Mouse (Mus musculus): ENCODE measurements around the gene Rbm19. TPM values are rescaled to one million over a fixed set of nuclear protein-coding genes. Genes with fewer than 3 reads are reported as not detected.

Gene Rbm19
- polyA plus RNA-seq, 1 experiment from 2014 or later = 17.8 TPM

- Histone ChIP-seq H3K4me2 (no peak overlapping the region), H3K27me3 (no peaks in the 10 kb centered on the region), H3K27ac (peak overlapping the region; percentile 44), H3K9ac (0 out of 2 replicates have a peak overlapping the region, but pooled peaks have one; percentile 37), H3K4me1 (peaks cover 60% of the 10 kb centered on the region), H3K36me3 (ENCODE audit: poor library complexity, severe bottlenecking) (no peaks in the 10 kb centered on the region), H3K9me3 (replicated peaks) (no peaks in the 10 kb centered on the region), H3K4me3 (no peak overlapping the region)
- 55% methylated on average over 14 of the region's 14 CpGs for WGBS
- ATAC-seq = no peak
Measured at GRCm38 (mm10) chr5:120190001-120190582, 73.8 kb downstream of the Rbm19 start.

- Histone ChIP-seq H3K4me3 (no peak overlapping the region), H3K36me3 (ENCODE audit: poor library complexity, severe bottlenecking) (no peaks in the 10 kb centered on the region), H3K27me3 (no peaks in the 10 kb centered on the region), H3K9ac (no peak overlapping the region), H3K9me3 (replicated peaks) (no peaks in the 10 kb centered on the region), H3K4me2 (no peak overlapping the region), H3K27ac (no peak overlapping the region; the same call in 1 of the 2 replicates), H3K4me1 (peaks cover 76% of the 10 kb centered on the region)
- ATAC-seq = no peak
- WGBS = 91% methylated on average over 9 of the region's 9 CpGs
Measured at GRCm38 (mm10) chr5:120191620-120192019, 75.4 kb downstream of the Rbm19 start.

- no peaks in the 10 kb centered on the region for H3K9me3 ChIP-seq (replicated peaks)
- ATAC-seq = peak; percentile 77
- peak overlapping the region; percentile 27; the same call in 1 of the 2 replicates for H3K9ac ChIP-seq
- peak overlapping the region; percentile 23 for H3K4me2 ChIP-seq
- H3K27ac ChIP-seq = peak overlapping the region; percentile 87
- no peak overlapping the region for H3K4me3 ChIP-seq
- 40% methylated on average over 16 of the region's 16 CpGs for WGBS
- H3K27me3 ChIP-seq = no peaks in the 10 kb centered on the region
- H3K36me3 ChIP-seq (ENCODE audit: poor library complexity, severe bottlenecking) = peaks cover 15% of the 10 kb centered on the region
- H3K4me1 ChIP-seq = peaks cover 70% of the 10 kb centered on the region
Measured at GRCm38 (mm10) chr5:120194309-120194941, 78.2 kb downstream of the Rbm19 start.

- Histone ChIP-seq H3K27me3 (no peaks in the 10 kb centered on the region), H3K9ac (peak overlapping the region; percentile 37), H3K9me3 (replicated peaks) (no peaks in the 10 kb centered on the region), H3K4me1 (peaks cover 65% of the 10 kb centered on the region), H3K4me2 (peak overlapping the region; percentile 23), H3K27ac (peak overlapping the region; percentile 87), H3K36me3 (ENCODE audit: poor library complexity, severe bottlenecking) (peaks cover 21% of the 10 kb centered on the region), H3K4me3 (no peak overlapping the region)
- peak; percentile 60 for ATAC-seq
- 25% methylated on average over 13 of the region's 13 CpGs for WGBS
Measured at GRCm38 (mm10) chr5:120194948-120195347, 78.7 kb downstream of the Rbm19 start.

- no peak for ATAC-seq
- H3K9me3 ChIP-seq (replicated peaks) = no peaks in the 10 kb centered on the region
- H3K4me2 ChIP-seq = no peak overlapping the region
- H3K4me1 ChIP-seq = peaks cover 54% of the 10 kb centered on the region
- no peak overlapping the region for H3K27ac ChIP-seq
- no peaks in the 10 kb centered on the region for H3K27me3 ChIP-seq
- no peak overlapping the region for H3K9ac ChIP-seq
- 82% methylated on average over 9 of the region's 9 CpGs for WGBS
- H3K36me3 ChIP-seq (ENCODE audit: poor library complexity, severe bottlenecking) = peaks cover 25% of the 10 kb centered on the region
- H3K4me3 ChIP-seq = no peak overlapping the region
Measured at GRCm38 (mm10) chr5:120196879-120197278, 80.6 kb downstream of the Rbm19 start.

- Histone ChIP-seq H3K36me3 (ENCODE audit: poor library complexity, severe bottlenecking) (peaks cover 25% of the 10 kb centered on the region), H3K27me3 (no peaks in the 10 kb centered on the region), H3K4me3 (no peak overlapping the region), H3K27ac (peak overlapping the region; percentile 14; the same call in 1 of the 2 replicates), H3K4me1 (peaks cover 48% of the 10 kb centered on the region), H3K9ac (no peak overlapping the region), H3K9me3 (replicated peaks) (no peaks in the 10 kb centered on the region), H3K4me2 (no peak overlapping the region)
- no peak for ATAC-seq
- 82% methylated on average over 10 of the region's 10 CpGs for WGBS
Measured at GRCm38 (mm10) chr5:120197813-120198387, 81.6 kb downstream of the Rbm19 start.

GRCm38 (mm10) chr5:120199865-120200264 lies 83.6 kb downstream of the Rbm19 start:
- H3K4me2 ChIP-seq = no peak overlapping the region
- H3K4me3 ChIP-seq = no peak overlapping the region
- peaks cover 25% of the 10 kb centered on the region for H3K36me3 ChIP-seq (ENCODE audit: poor library complexity, severe bottlenecking)
- no peak for ATAC-seq
- WGBS = 89% methylated on average over 7 of the region's 7 CpGs
- H3K4me1 ChIP-seq = peaks cover 28% of the 10 kb centered on the region
- H3K9ac ChIP-seq = no peak overlapping the region
- no peaks in the 10 kb centered on the region for H3K9me3 ChIP-seq (replicated peaks)
- no peak overlapping the region for H3K27ac ChIP-seq
- no peaks in the 10 kb centered on the region for H3K27me3 ChIP-seq

GRCm38 (mm10) chr5:120204316-120204715 lies 88.1 kb downstream of the Rbm19 start:
- ATAC-seq = no peak
- Histone ChIP-seq H3K27me3 (peaks cover 4% of the 10 kb centered on the region), H3K4me1 (peaks cover 34% of the 10 kb centered on the region), H3K36me3 (ENCODE audit: poor library complexity, severe bottlenecking) (peaks cover 10% of the 10 kb centered on the region), H3K4me2 (no peak overlapping the region), H3K4me3 (no peak overlapping the region), H3K9me3 (replicated peaks) (no peaks in the 10 kb centered on the region), H3K9ac (no peak overlapping the region), H3K27ac (no peak overlapping the region)
- WGBS = 84% methylated on average over 3 of the region's 3 CpGs

GRCm38 (mm10) chr5:120206313-120206943 lies 90.2 kb downstream of the Rbm19 start:
- 22% methylated on average over 12 of the region's 12 CpGs for WGBS

GRCm38 (mm10) chr5:120207492-120207891 lies 91.2 kb downstream of the Rbm19 start:
- Histone ChIP-seq H3K36me3 (ENCODE audit: poor library complexity, severe bottlenecking) (no peaks in the 10 kb centered on the region), H3K4me1 (peaks cover 52% of the 10 kb centered on the region), H3K27me3 (peaks cover 13% of the 10 kb centered on the region), H3K9me3 (replicated peaks) (no peaks in the 10 kb centered on the region), H3K4me2 (no peak overlapping the region), H3K9ac (no peak overlapping the region), H3K27ac (no peak overlapping the region), H3K4me3 (no peak overlapping the region)
- 73% methylated on average over 4 of the region's 4 CpGs for WGBS
- ATAC-seq = no peak

More at GRCm38 (mm10) chr5:120206313-120206943, 90.2 kb downstream of the Rbm19 start:
- Histone ChIP-seq H3K9ac (peak overlapping the region; percentile 34; the same call in 1 of the 2 replicates), H3K4me3 (no peak overlapping the region), H3K9me3 (replicated peaks) (no peaks in the 10 kb centered on the region), H3K27me3 (peaks cover 13% of the 10 kb centered on the region), H3K27ac (peak overlapping the region; percentile 74), H3K4me1 (peaks cover 50% of the 10 kb centered on the region), H3K4me2 (peak overlapping the region; percentile 16; the same call in 1 of the 2 replicates), H3K36me3 (ENCODE audit: poor library complexity, severe bottlenecking) (no peaks in the 10 kb centered on the region)
- peak; percentile 72 for ATAC-seq

GRCm38 (mm10) chr5:120210668-120211067 lies 94.4 kb downstream of the Rbm19 start:
- H3K4me3 ChIP-seq = no peak overlapping the region
- H3K4me2 ChIP-seq = peak overlapping the region; percentile 52
- H3K36me3 ChIP-seq (ENCODE audit: poor library complexity, severe bottlenecking) = no peaks in the 10 kb centered on the region
- peak overlapping the region; percentile 40 for H3K27ac ChIP-seq
- peaks cover 13% of the 10 kb centered on the region for H3K27me3 ChIP-seq
- WGBS = under 1% methylated on average over 11 of the region's 11 CpGs
- no peaks in the 10 kb centered on the region for H3K9me3 ChIP-seq (replicated peaks)
- peaks cover 51% of the 10 kb centered on the region for H3K4me1 ChIP-seq
- peak; percentile 17; the same call in 1 of the 2 replicates for ATAC-seq
- no peak overlapping the region; the same call in 1 of the 2 replicates for H3K9ac ChIP-seq

GRCm38 (mm10) chr5:120211182-120211581 lies 94.9 kb downstream of the Rbm19 start:
- WGBS = 9% methylated on average over 17 of the region's 17 CpGs
- Histone ChIP-seq H3K4me1 (peaks cover 46% of the 10 kb centered on the region), H3K9ac (no peak overlapping the region; the same call in 1 of the 2 replicates), H3K4me2 (peak overlapping the region; percentile 52), H3K36me3 (ENCODE audit: poor library complexity, severe bottlenecking) (no peaks in the 10 kb centered on the region), H3K9me3 (replicated peaks) (no peaks in the 10 kb centered on the region), H3K27me3 (peaks cover 13% of the 10 kb centered on the region), H3K4me3 (no peak overlapping the region), H3K27ac (no peak overlapping the region; the same call in none of the 2 replicates)
- ATAC-seq = no peak
